In the genomic region with DNA sequence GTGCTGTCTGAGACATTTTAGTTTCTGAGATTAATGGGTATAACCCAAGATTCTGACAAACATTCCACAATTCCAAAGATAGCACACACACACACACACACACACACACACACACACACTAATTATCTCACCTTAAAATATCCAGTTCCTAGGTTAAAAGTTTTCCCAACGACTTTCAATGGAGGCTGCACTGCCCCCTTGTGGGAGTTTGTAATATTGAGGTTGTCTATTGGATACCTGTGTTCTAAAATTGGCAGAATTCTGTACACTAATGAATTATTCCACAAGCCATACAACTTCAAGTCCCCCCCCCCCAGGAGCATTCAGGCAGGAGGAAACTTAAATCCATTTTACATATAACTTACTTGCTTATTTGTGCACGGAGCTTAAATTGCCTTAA, we compare ENCODE assay signal across 9 mouse cellular contexts. TPM values are rescaled to one million over a fixed set of nuclear protein-coding genes. Genes with fewer than 3 reads are reported as not detected.
DNase-seq lines count a peak whose midpoint lies in the region; ATAC-seq and TF ChIP-seq lines count a peak whose summit lies in the region.
"Had no signal": no experiment of that assay in that cellular context is flagged by ENCODE, and none has a peak within 500 bp of the region (broad histone marks: within the 10 kb centered on the region; RNA-seq: fewer than 3 reads in every experiment).

No protein-coding gene starts in this region.

- DNase-seq in forebrain, embryonic 10.5 days (ENCODE audit: extremely low spot score, low spot score): peak; percentile 39
- DNase-seq in liver (peak; percentile 35), G1E (ENCODE audit: low spot score) (no peak)
- DNase-seq in embryo, embryonic 9.5 days (ENCODE audit: extremely low spot score): peak; percentile 38
- peak; percentile 79 for DNase-seq in lung, embryonic 14.5 days
- no peak for DNase-seq in spleen, postnatal 36 days (ENCODE audit: low spot score in 2 of 2)

- H3K9me3 ChIP-seq in forebrain, embryonic 10.5 days: no peaks in the 10 kb centered on the region
- no peaks in the 10 kb centered on the region for H3K9me3 ChIP-seq in forebrain, embryonic 12.5 days
- H3K9me3 ChIP-seq in liver, embryonic 12.5 days (replicated peaks): no peaks in the 10 kb centered on the region
- H3K9me3 ChIP-seq in G1E (replicated peaks): no peaks in the 10 kb centered on the region
- H3K9me3 ChIP-seq in lung, embryonic 14.5 days (ENCODE audit: low read depth, low read length): no peaks in the 10 kb centered on the region
- H3K9me3 ChIP-seq: lung, embryonic 15.5 days had no signal

- ATAC-seq in forebrain, embryonic 12.5 days (ENCODE audit: low FRiP score): no peak
- ATAC-seq in liver, embryonic 12.5 days: no peak
- ATAC-seq in G1E (ENCODE audit: extremely low read depth, insufficient number of reproducible peaks, low FRiP score, poor library complexity, severe bottlenecking): no peak
- no peak for ATAC-seq in lung, embryonic 14.5 days (ENCODE audit: insufficient read depth)

- H3K4me2 ChIP-seq in forebrain, embryonic 12.5 days: no peak overlapping the region
- H3K4me2 ChIP-seq in liver, embryonic 12.5 days: no peak overlapping the region
- H3K4me2 ChIP-seq in lung, embryonic 14.5 days: no peak overlapping the region
- H3K4me2 ChIP-seq: lung, embryonic 15.5 days had no signal

- no peaks in the 10 kb centered on the region for H3K27me3 ChIP-seq in forebrain, embryonic 10.5 days (ENCODE audit: poor library complexity, severe bottlenecking)
- no peaks in the 10 kb centered on the region for H3K27me3 ChIP-seq in forebrain, embryonic 12.5 days
- no peaks in the 10 kb centered on the region for H3K27me3 ChIP-seq in liver, embryonic 12.5 days (replicated peaks)
- H3K27me3 ChIP-seq in G1E (ENCODE audit: insufficient read depth, low read length): 0 out of 2 replicates have a peak, but pooled peaks cover 4% of the 10 kb centered on the region
- H3K27me3 ChIP-seq in lung, embryonic 14.5 days (ENCODE audit: insufficient read depth, low read length): no peaks in the 10 kb centered on the region
- H3K27me3 ChIP-seq: lung, embryonic 15.5 days had no signal

- H3K27ac ChIP-seq in forebrain, embryonic 10.5 days: no peak overlapping the region
- no peak overlapping the region for H3K27ac ChIP-seq in forebrain, embryonic 12.5 days
- no peak overlapping the region for H3K27ac ChIP-seq in liver, embryonic 12.5 days
- H3K27ac ChIP-seq in lung, embryonic 14.5 days (ENCODE audit: low read depth): no peak overlapping the region
- H3K27ac ChIP-seq: lung, embryonic 15.5 days had no signal

- no peaks in the 10 kb centered on the region for H3K36me3 ChIP-seq in forebrain, embryonic 10.5 days (replicated peaks)
- no peaks in the 10 kb centered on the region for H3K36me3 ChIP-seq in forebrain, embryonic 12.5 days (replicated peaks)
- H3K36me3 ChIP-seq in liver, embryonic 12.5 days: no peaks in the 10 kb centered on the region
- H3K36me3 ChIP-seq in G1E (replicated peaks): no peaks in the 10 kb centered on the region
- no peaks in the 10 kb centered on the region for H3K36me3 ChIP-seq in lung, embryonic 14.5 days (ENCODE audit: insufficient read depth)
- H3K36me3 ChIP-seq: lung, embryonic 15.5 days had no signal

- no peak overlapping the region for H3K4me3 ChIP-seq in forebrain, embryonic 10.5 days
- H3K4me3 ChIP-seq in forebrain, embryonic 12.5 days (replicated peaks): no peak overlapping the region
- H3K4me3 ChIP-seq in liver, embryonic 12.5 days: no peak overlapping the region
- no peak overlapping the region for H3K4me3 ChIP-seq in G1E (ENCODE audit: low read depth, low read length)
- no peak overlapping the region for H3K4me3 ChIP-seq in lung, embryonic 14.5 days (ENCODE audit: low read depth, low read length)
- H3K4me3 ChIP-seq: lung, embryonic 15.5 days had no signal

- H3K4me1 ChIP-seq in forebrain, embryonic 10.5 days: peaks cover 7% of the 10 kb centered on the region
- H3K4me1 ChIP-seq in forebrain, embryonic 12.5 days: peaks cover 7% of the 10 kb centered on the region; the same call in 1 of the 2 replicates
- H3K4me1 ChIP-seq in liver, embryonic 12.5 days: no peaks in the 10 kb centered on the region
- H3K4me1 ChIP-seq in G1E (ENCODE audit: insufficient read depth, low read depth, low read length): peaks cover under 1% of the 10 kb centered on the region; the same call in 1 of the 2 replicates
- H3K4me1 ChIP-seq in lung, embryonic 14.5 days (ENCODE audit: insufficient read depth): peaks cover 8% of the 10 kb centered on the region; the same call in 1 of the 2 replicates

- peak; percentile 27; the same call in 1 of the 2 replicates for TF ChIP-seq CTCF in G1E (IDR thresholded peaks at IDR 0.05; ENCODE audit: low read depth, low read length)
- TF ChIP-seq CTCF in lung, embryonic 14.5 days (IDR thresholded peaks at IDR 0.05; ENCODE audit: low read depth): peak; percentile 71

- no peak overlapping the region for H3K9ac ChIP-seq in forebrain, embryonic 12.5 days
- no peak overlapping the region for H3K9ac ChIP-seq in liver, embryonic 12.5 days
- H3K9ac ChIP-seq in lung, embryonic 14.5 days: no peak overlapping the region
- H3K9ac ChIP-seq: lung, embryonic 15.5 days had no signal

- 17% methylated on average over 2 of the region's 2 CpGs for WGBS in forebrain, embryonic 10.5 days
- WGBS in forebrain, embryonic 12.5 days: 19% methylated on average over 2 of the region's 2 CpGs
- WGBS in liver, embryonic 12.5 days (ENCODE audit: insufficient replicate concordance): 9% methylated on average over 2 of the region's 2 CpGs
- WGBS in lung, embryonic 14.5 days: 21% methylated on average over 2 of the region's 2 CpGs

RNA-seq across cellular contexts. Expression of a gene that starts 18.2 kb away (rescaled TPM):
- polyA plus RNA-seq in forebrain, embryonic 10.5 days (2016; fragmentation: Nextera tagmentation; extraction: Ambion mirVana): 3.5 and 3.9 TPM in 2 replicates
- polyA plus RNA-seq in forebrain, embryonic 12.5 days (2016; fragmentation: Nextera tagmentation; extraction: Ambion mirVana): 5.2 and 5.9 TPM in 2 replicates
- 1.4 and 1.6 TPM in 2 replicates for polyA plus RNA-seq in liver, embryonic 12.5 days (2016; fragmentation: Nextera tagmentation; extraction: Ambion mirVana)
- total RNA-seq in G1E (2014; fragmentation: Nextera tagmentation) (22.9 and 25.4 TPM in 2 replicates), G1E (2017) (27.3 and 29.0 TPM in 2 replicates)
- polyA plus RNA-seq in G1E (2012): 1.0 and 1.1 TPM in 2 replicates
- 6.0 and 7.9 TPM in 2 replicates for polyA plus RNA-seq in lung, embryonic 14.5 days (2014; fragmentation: Nextera tagmentation; extraction: Ambion mirVana)

Comparison
In these comparisons a context has a peak if more than half of its experiments do, and no peak if none do; other contexts are left out.
1. DNase-seq: peak in forebrain, embryonic 10.5 days (single experiment), liver (single experiment), embryo, embryonic 9.5 days (single experiment) and lung, embryonic 14.5 days (single experiment); none in G1E (single experiment) and spleen, postnatal 36 days (0 of 2).